Mouse (Mus musculus) ES-Bruce4 (cell line): ENCODE measurements around the gene Aldoart2. TPM values are rescaled to one million over a fixed set of nuclear protein-coding genes. Genes with fewer than 3 reads are reported as not detected.

Experiments
- H3K27ac ChIP-seq: 2 replicates; pipeline ENCODE4 v1.5.1; 2012; ENCODE audit warnings: low read length, inconsistent platforms; ENCODE audit not compliant: insufficient read depth
- H3K27me3 ChIP-seq: 2 replicates; pipeline ENCODE4 v1.6.1; 2012; ENCODE audit warnings: mild to moderate bottlenecking, low read length, inconsistent platforms; ENCODE audit not compliant: control insufficient read depth, poor library complexity, insufficient read depth, severe bottlenecking
- H3K36me3 ChIP-seq: 2 replicates; pipeline ENCODE4 v1.6.1; 2012; ENCODE audit warnings: inconsistent platforms, mild to moderate bottlenecking, low read length, moderate library complexity; ENCODE audit not compliant: control insufficient read depth, poor library complexity, insufficient read depth, severe bottlenecking
- H3K4me1 ChIP-seq: one replicate; pipeline ENCODE4 v1.8.1; 2011; ENCODE audit warnings: low read length; ENCODE audit not compliant: control insufficient read depth, insufficient read depth
- H3K4me3 ChIP-seq: 2 replicates; pipeline ENCODE4 v1.5.1; 2011; ENCODE audit warnings: low read depth, mild to moderate bottlenecking, low read length
- H3K9ac ChIP-seq: 2 replicates; pipeline ENCODE4 v1.6.1; 2012; ENCODE audit warnings: low read depth, mild to moderate bottlenecking, inconsistent platforms; ENCODE audit not compliant: poor library complexity, severe bottlenecking
- H3K9me3 ChIP-seq: replicated peaks from 2 replicates; pipeline ENCODE4 v1.6.1; 2012; ENCODE audit warnings: mild to moderate bottlenecking, low read length, inconsistent platforms; ENCODE audit not compliant: control insufficient read depth, poor library complexity, insufficient read depth, severe bottlenecking
- CTCF ChIP-seq: IDR thresholded peaks from one replicate; pipeline ENCODE4 v1.8.1; 2011; ENCODE audit warnings: low read depth, low read length
- EP300 ChIP-seq: IDR thresholded peaks from 2 replicates; pipeline ENCODE4 v1.6.1; 2011; ENCODE audit warnings: low read depth, low read length; ENCODE audit not compliant: insufficient read depth
- POLR2A ChIP-seq: IDR thresholded peaks from one replicate; pipeline ENCODE4 v1.8.1; 2011; ENCODE audit warnings: low read length; ENCODE audit not compliant: insufficient read depth
- polyA plus RNA-seq: library from polyadenylated mRNA; stranded (reverse); fragments of >200 nt; gene quantifications from 2 replicates; pipeline ENCODE4 v1.2.4, GENCODE M21; 2011; ENCODE audit warnings: low read depth; ENCODE audit not compliant: missing spikeins, insufficient read depth, insufficient read length

The Aldoart2 gene
- polyA plus RNA-seq, 1 experiment, result 0.40 TPM

GRCm38 (mm10) chr12:55598887-55599561 is 34.0 kb downstream of the Aldoart2 start, which contains the start of gene Insm2:
Gene Insm2 (plus strand): TSS chr12:55599427.
- Histone ChIP-seq H3K4me1 (no peaks in the 10 kb centered on the region), H3K36me3 (no peaks in the 10 kb centered on the region), H3K27me3 (peaks cover 15% of the 10 kb centered on the region), H3K4me3 (peak within 1 kb of the TSS; percentile 69), H3K9ac (peak within 1 kb of the TSS; percentile 36; the same call in 1 of the 2 replicates), H3K9me3 (no peaks in the 10 kb centered on the region), H3K27ac (no peak within 1 kb of the TSS)
- no peak for TF ChIP-seq POLR2A
- TF ChIP-seq CTCF, result no peak
- TF ChIP-seq EP300, result no peak

DNA sequence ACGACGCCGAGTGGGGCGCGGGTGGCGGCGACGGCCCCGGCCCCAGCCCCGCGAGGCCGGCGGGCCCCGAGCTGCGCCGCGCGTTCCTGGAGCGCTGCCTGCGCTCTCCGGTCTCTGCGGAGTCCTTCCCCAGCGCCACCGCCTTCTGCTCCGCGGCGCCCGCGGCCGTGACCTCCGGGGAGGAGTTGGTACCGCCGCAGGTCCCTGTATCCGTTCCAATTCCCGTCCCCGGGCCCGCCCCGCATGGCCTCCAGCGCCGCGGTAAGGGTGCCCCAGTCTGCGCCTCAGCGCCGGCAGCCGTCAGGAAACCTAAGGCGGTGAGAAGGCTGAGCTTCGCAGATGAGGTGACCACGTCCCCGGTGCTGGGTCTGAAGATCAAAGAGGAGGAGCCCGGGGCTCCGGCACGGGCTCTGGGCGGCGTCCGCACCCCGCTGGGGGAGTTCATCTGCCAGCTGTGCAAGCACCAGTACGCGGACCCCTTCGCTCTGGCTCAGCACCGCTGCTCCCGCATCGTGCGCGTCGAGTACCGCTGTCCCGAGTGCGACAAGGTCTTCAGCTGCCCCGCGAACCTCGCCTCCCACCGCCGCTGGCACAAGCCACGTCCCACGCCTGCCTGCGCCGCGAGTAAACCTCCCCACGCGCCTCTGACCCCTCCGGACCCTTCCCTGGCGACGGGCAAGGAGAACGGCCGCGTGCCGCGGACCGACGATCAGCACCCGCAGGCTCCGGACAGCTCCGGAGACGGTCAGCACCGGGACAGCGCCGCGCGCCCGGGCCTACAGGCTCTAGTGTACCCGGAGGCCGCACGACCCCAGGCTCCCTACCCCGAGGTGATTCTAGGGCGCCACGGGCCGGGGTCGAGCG is 34.8 kb downstream of the Aldoart2 start:
- H3K27ac ChIP-seq, result no peak overlapping the region
- peak overlapping the region; percentile 35 for H3K4me3 ChIP-seq
- no peaks in the 10 kb centered on the region for H3K36me3 ChIP-seq
- peaks cover 15% of the 10 kb centered on the region for H3K27me3 ChIP-seq
- peak overlapping the region; percentile 36; the same call in 1 of the 2 replicates for H3K9ac ChIP-seq
- H3K4me1 ChIP-seq, result no peaks in the 10 kb centered on the region
- H3K9me3 ChIP-seq, result no peaks in the 10 kb centered on the region
- no peak for TF ChIP-seq EP300
- no peak for TF ChIP-seq CTCF
- TF ChIP-seq POLR2A, result no peak

DNA sequence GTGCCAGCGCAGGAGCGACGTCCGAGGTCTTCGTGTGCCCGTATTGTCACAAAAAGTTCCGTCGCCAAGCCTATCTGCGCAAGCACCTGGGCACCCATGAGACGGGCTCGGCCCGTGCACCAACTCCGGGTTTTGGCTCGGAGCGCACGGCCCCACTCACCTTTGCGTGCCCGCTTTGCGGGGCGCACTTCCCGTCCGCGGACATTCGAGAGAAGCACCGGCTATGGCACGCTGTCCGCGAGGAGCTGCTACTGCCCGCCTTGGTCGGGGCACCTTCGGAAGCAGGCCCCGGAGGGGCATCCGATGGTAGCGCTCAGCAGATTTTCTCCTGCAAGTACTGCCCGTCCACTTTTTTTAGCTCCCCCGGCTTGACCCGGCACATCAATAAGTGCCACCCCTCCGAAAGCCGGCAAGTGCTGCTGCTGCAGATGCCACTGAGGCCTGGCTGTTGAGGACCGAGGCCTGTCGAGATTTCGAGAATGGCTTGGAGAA is 35.5 kb downstream of the Aldoart2 start:
- Histone ChIP-seq H3K9me3 (no peaks in the 10 kb centered on the region), H3K27me3 (peaks cover 15% of the 10 kb centered on the region), H3K9ac (no peak overlapping the region), H3K4me1 (no peaks in the 10 kb centered on the region), H3K27ac (no peak overlapping the region), H3K4me3 (peak overlapping the region; percentile 35), H3K36me3 (no peaks in the 10 kb centered on the region)
- TF ChIP-seq CTCF (no peak), POLR2A (no peak), EP300 (no peak)

DNA sequence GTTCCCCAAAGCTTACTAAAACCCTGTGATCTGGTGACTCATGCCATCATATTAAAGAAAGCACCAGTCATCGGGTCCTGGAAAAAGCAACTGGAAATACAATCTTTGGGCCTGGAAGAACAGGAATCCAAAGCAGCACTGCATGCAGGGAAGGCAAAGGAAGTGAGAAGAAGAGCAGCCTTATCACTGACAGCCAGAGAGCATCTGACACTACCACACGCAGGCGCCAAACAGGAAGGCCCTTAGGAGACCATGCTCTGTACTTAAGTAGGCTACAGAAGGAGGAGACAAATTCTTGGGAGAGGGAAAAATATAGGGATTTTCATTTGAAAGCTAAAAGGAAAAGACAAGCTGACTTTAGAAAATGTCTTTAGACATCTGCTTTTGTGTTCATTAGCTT is 39.4 kb downstream of the Aldoart2 start:
- H3K36me3 ChIP-seq, result no peaks in the 10 kb centered on the region
- H3K9ac ChIP-seq, result no peak overlapping the region
- no peaks in the 10 kb centered on the region for H3K9me3 ChIP-seq
- H3K27ac ChIP-seq, result no peak overlapping the region
- no peaks in the 10 kb centered on the region for H3K4me1 ChIP-seq
- peaks cover 3% of the 10 kb centered on the region for H3K27me3 ChIP-seq
- TF ChIP-seq POLR2A, result no peak
- no peak for TF ChIP-seq CTCF
- no peak for TF ChIP-seq EP300
- no peak overlapping the region for H3K4me3 ChIP-seq

- Histone ChIP-seq H3K4me3 (no peak overlapping the region), H3K27ac (no peak overlapping the region), H3K9me3 (no peaks in the 10 kb centered on the region), H3K36me3 (no peaks in the 10 kb centered on the region), H3K27me3 (no peaks in the 10 kb centered on the region), H3K4me1 (no peaks in the 10 kb centered on the region), H3K9ac (no peak overlapping the region)
- TF ChIP-seq EP300 (no peak), CTCF (no peak), POLR2A (no peak)
These were observed 42.9 kb downstream of the Aldoart2 start for GRCm38 (mm10) chr12:55607902-55608301.

- Histone ChIP-seq H3K4me1 (no peaks in the 10 kb centered on the region), H3K27me3 (no peaks in the 10 kb centered on the region), H3K4me3 (no peak overlapping the region), H3K9ac (no peak overlapping the region), H3K9me3 (no peaks in the 10 kb centered on the region), H3K27ac (no peak overlapping the region), H3K36me3 (no peaks in the 10 kb centered on the region)
- no peak for TF ChIP-seq CTCF
- no peak for TF ChIP-seq EP300
- TF ChIP-seq POLR2A, result no peak
These were observed 45.8 kb downstream of the Aldoart2 start for GRCm38 (mm10) chr12:55610812-55611211.

Other genes with a start within 250 kb of the Aldoart2 start
- gene Psma6, start 181.0 kb upstream of the Aldoart2 start, polyA plus RNA-seq, result 308 and 323 TPM in 2 replicates
- 40.9 and 45.3 TPM in 2 replicates for gene Nfkbia, start 72.6 kb upstream of the Aldoart2 start, polyA plus RNA-seq
- not detected in 2 replicates for gene Insm2, start 34.2 kb downstream of the Aldoart2 start, polyA plus RNA-seq